Mouse (Mus musculus) G1E (cell line): ENCODE measurements around the gene Rel. TPM values are rescaled to one million over a fixed set of nuclear protein-coding genes. Genes with fewer than 3 reads are reported as not detected.

Source experiments
- ATAC-seq: 2 replicates; pipeline ENCODE4 v1.8.0; 2016; ENCODE audit warnings: mild to moderate bottlenecking; ENCODE audit not compliant: insufficient number of reproducible peaks, poor library complexity, low FRiP score, severe bottlenecking; ENCODE audit errors: extremely low read depth
- DNase-seq: peaks from one replicate; pipeline ENCODE4 v3.0.0; 2012; ENCODE audit warnings: low spot score
- H3K27me3 ChIP-seq: 2 replicates; pipeline ENCODE4 v1.6.1; 2012; ENCODE audit warnings: mild to moderate bottlenecking, low read length, inconsistent platforms; ENCODE audit not compliant: insufficient read depth
- H3K36me3 ChIP-seq: replicated peaks from 2 replicates; pipeline ENCODE3; 2012; ENCODE audit warnings: mild to moderate bottlenecking, inconsistent platforms
- H3K4me1 ChIP-seq: 2 replicates; pipeline ENCODE4 v1.6.1; 2012; ENCODE audit warnings: low read depth, low read length, inconsistent platforms, mixed read lengths; ENCODE audit not compliant: insufficient read depth
- H3K4me3 ChIP-seq: 2 replicates; pipeline ENCODE4 v1.5.1; 2012; ENCODE audit warnings: low read depth, mild to moderate bottlenecking, inconsistent platforms, low read length, moderate library complexity, mixed read lengths
- H3K9me3 ChIP-seq: replicated peaks from 2 replicates; pipeline ENCODE4 v1.6.1; 2012; ENCODE audit warnings: inconsistent platforms
- CTCF ChIP-seq: IDR thresholded peaks from 2 replicates; pipeline ENCODE4 v1.5.1; 2012; ENCODE audit warnings: low read depth, low read length, inconsistent platforms, mixed read lengths
- GATA1 ChIP-seq: IDR thresholded peaks from 2 replicates; pipeline ENCODE4 v1.6.1; 2012; ENCODE audit warnings: borderline replicate concordance, low read length, inconsistent platforms, mixed read lengths
- GATA2 ChIP-seq: IDR thresholded peaks from 2 replicates; pipeline ENCODE4 v1.6.1; 2012; ENCODE audit warnings: low read depth, low read length, inconsistent platforms, borderline replicate concordance
- POLR2AphosphoS5 ChIP-seq: IDR thresholded peaks from 2 replicates; pipeline ENCODE4 v1.6.1; 2012; ENCODE audit warnings: low read depth, low read length, inconsistent platforms; ENCODE audit not compliant: insufficient replicate concordance
- TAL1 ChIP-seq: conservative IDR thresholded peaks from 2 replicates; pipeline ENCODE4 v1.6.1; 2012; ENCODE audit warnings: low read depth, low read length, inconsistent platforms, mixed read lengths
- polyA plus RNA-seq: library from polyadenylated mRNA; stranded (reverse); fragments of >175 nt; gene quantifications from 2 replicates; pipeline ENCODE4 v1.2.3, GENCODE M21; 2012
- total RNA-seq, 2 experiments: library from RNA; stranded (forward) in 1 of 2; stranded (reverse) in 1 of 2; fragments of 200-1000 nt in 1 of 2; fragments of >200 nt in 1 of 2; fragmentation: Nextera tagmentation in 1 of 2; gene quantifications; 2 replicates each; pipeline ENCODE4 v1.2.3; 2014 to 2017

Gene Rel
- total and polyA plus RNA-seq, 3 experiments = 0.60 to 18.0 (median 7.4) TPM

- H3K36me3 ChIP-seq = peaks cover 2% of the 10 kb centered on the region
- H3K9me3 ChIP-seq = no peaks in the 10 kb centered on the region
- TF ChIP-seq POLR2AphosphoS5 (no peak), GATA1 (no peak), TAL1 (no peak), CTCF (no peak), GATA2 (no peak)
- no peaks in the 10 kb centered on the region for H3K27me3 ChIP-seq
- DNase-seq (no peak), ATAC-seq (no peak)
- H3K4me3 ChIP-seq = no peak overlapping the region
- no peaks in the 10 kb centered on the region for H3K4me1 ChIP-seq
Measured at GRCm38 (mm10) chr11:23758218-23758617, 12.6 kb downstream of the Rel start.

GRCm38 (mm10) chr11:23754329-23754728 lies 16.4 kb downstream of the Rel start:
- no peak overlapping the region for H3K4me3 ChIP-seq
- H3K36me3 ChIP-seq = peaks cover 2% of the 10 kb centered on the region
- H3K9me3 ChIP-seq = no peaks in the 10 kb centered on the region
- H3K27me3 ChIP-seq = no peaks in the 10 kb centered on the region
- ATAC-seq = no peak
- DNase-seq = no peak
- TF ChIP-seq CTCF = no peak
- TF ChIP-seq GATA1 = no peak
- TF ChIP-seq POLR2AphosphoS5 = no peak
- TF ChIP-seq GATA2 = no peak
- TF ChIP-seq TAL1 = no peak
- no peaks in the 10 kb centered on the region for H3K4me1 ChIP-seq

GRCm38 (mm10) chr11:23753136-23753710 lies 17.5 kb downstream of the Rel start:
- peaks cover 2% of the 10 kb centered on the region for H3K36me3 ChIP-seq
- no peaks in the 10 kb centered on the region for H3K4me1 ChIP-seq
- H3K4me3 ChIP-seq = no peak overlapping the region
- ATAC-seq (no peak), DNase-seq (no peak)
- TF ChIP-seq GATA2 (no peak), POLR2AphosphoS5 (no peak)
- H3K9me3 ChIP-seq = no peaks in the 10 kb centered on the region
- H3K27me3 ChIP-seq = no peaks in the 10 kb centered on the region

- no peak for DNase-seq
- H3K36me3 ChIP-seq = peaks cover 16% of the 10 kb centered on the region
- no peak for ATAC-seq
- H3K27me3 ChIP-seq = no peaks in the 10 kb centered on the region
- no peak overlapping the region for H3K4me3 ChIP-seq
- no peaks in the 10 kb centered on the region for H3K4me1 ChIP-seq
- H3K9me3 ChIP-seq = no peaks in the 10 kb centered on the region
- TF ChIP-seq GATA2 (no peak), POLR2AphosphoS5 (no peak), TAL1 (no peak), CTCF (no peak), GATA1 (no peak)
Measured at GRCm38 (mm10) chr11:23746102-23746501, 24.7 kb downstream of the Rel start.

- no peak overlapping the region for H3K4me3 ChIP-seq
- DNase-seq (no peak), ATAC-seq (no peak)
- no peaks in the 10 kb centered on the region for H3K4me1 ChIP-seq
- H3K27me3 ChIP-seq = no peaks in the 10 kb centered on the region; the same call in 1 of the 2 replicates
- no peaks in the 10 kb centered on the region for H3K9me3 ChIP-seq
- no peak for TF ChIP-seq GATA2
- no peak for TF ChIP-seq TAL1
- TF ChIP-seq CTCF = no peak
- no peak for TF ChIP-seq GATA1
- TF ChIP-seq POLR2AphosphoS5 = no peak
- peaks cover 23% of the 10 kb centered on the region for H3K36me3 ChIP-seq
Measured at GRCm38 (mm10) chr11:23744352-23744751, 26.4 kb downstream of the Rel start.

- no peaks in the 10 kb centered on the region for H3K4me1 ChIP-seq
- DNase-seq (no peak), ATAC-seq (no peak)
- no peaks in the 10 kb centered on the region; the same call in 1 of the 2 replicates for H3K27me3 ChIP-seq
- H3K9me3 ChIP-seq = no peaks in the 10 kb centered on the region
- H3K36me3 ChIP-seq = peaks cover 23% of the 10 kb centered on the region
- no peak overlapping the region for H3K4me3 ChIP-seq
- TF ChIP-seq TAL1 = no peak
- no peak for TF ChIP-seq POLR2AphosphoS5
- no peak for TF ChIP-seq GATA2
- no peak for TF ChIP-seq CTCF
- TF ChIP-seq GATA1 = no peak
Measured at GRCm38 (mm10) chr11:23741386-23741785, 29.4 kb downstream of the Rel start.

GRCm38 (mm10) chr11:23740895-23741294 lies 29.9 kb downstream of the Rel start:
- no peak for ATAC-seq
- DNase-seq = no peak
- no peaks in the 10 kb centered on the region for H3K4me1 ChIP-seq
- H3K9me3 ChIP-seq = no peaks in the 10 kb centered on the region
- no peak overlapping the region for H3K4me3 ChIP-seq
- H3K27me3 ChIP-seq = no peaks in the 10 kb centered on the region; the same call in 1 of the 2 replicates
- TF ChIP-seq TAL1 (no peak), GATA1 (no peak), POLR2AphosphoS5 (no peak), CTCF (no peak), GATA2 (no peak)
- peaks cover 23% of the 10 kb centered on the region for H3K36me3 ChIP-seq
